Mouse (Mus musculus): ENCODE measurements around the gene Msl1.

DNA sequence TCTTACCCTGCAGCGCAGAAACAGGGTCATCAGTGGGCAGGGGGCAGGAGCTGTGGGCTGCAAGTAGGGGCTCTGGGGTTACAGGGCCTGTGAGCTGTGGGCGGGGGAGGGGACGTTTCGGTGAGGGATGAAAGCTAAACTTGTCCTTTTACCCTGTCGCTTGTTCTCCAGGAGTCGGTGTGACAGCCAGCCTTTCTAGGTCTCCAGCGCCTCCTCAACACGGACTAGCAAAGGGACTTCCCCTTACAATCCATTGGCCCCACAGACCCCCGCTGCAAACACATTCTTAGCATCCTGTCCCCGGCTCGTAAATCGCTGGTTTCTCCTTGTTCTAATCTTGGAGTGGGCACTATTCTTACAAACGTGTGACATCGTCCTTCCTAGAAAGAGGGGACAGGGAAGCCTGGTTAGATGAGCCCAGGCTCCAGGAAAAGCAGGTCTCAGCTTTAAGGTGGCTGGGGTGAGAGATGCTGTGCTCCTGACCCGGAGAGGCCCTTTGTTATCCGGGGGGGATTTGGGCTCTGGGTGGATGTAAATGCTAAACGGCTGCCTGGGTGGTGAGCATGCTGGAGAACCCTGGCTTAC lies 12.6 kb upstream of the Msl1 start:
- no peak for TF ChIP-seq CTCF (IDR thresholded peaks at IDR 0.05; ENCODE audit: borderline replicate concordance, insufficient read depth, low read depth, low read length)
- no peak for TF ChIP-seq POLR2A (IDR thresholded peaks at IDR 0.05; ENCODE audit: borderline replicate concordance, insufficient read depth, low read length)
